Mouse (Mus musculus): ENCODE data around the gene Gm17651. TPM values are rescaled to one million over a fixed set of nuclear protein-coding genes. Genes with fewer than 3 reads are reported as not detected.

Gene Gm17651
- polyA plus RNA-seq, 1 experiment from 2014 or later = not detected

DNA sequence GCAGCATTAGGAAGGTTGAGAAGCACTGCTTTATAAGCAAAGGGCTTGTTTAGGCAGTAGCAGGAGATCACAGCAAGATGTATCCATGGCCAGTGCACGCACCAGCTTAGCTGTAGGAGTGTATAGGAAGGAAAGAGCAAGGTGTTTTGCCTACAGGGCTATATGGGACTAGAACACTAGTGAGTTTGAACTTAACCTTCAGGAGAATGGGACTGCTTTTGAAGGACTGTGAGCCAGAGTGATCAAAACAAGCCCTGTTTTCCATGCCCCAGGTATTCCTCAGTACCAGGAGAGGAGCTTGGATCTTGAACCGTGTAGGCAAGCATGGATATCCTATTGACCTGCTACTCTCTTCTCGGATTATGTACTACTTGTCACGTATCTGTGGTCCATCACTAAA, 33.1 kb downstream of the Gm17651 start:
- no peak for TF ChIP-seq CTCF (IDR thresholded peaks at IDR 0.05; ENCODE audit: low read depth)
- 88% methylated on average over 4 of the region's 4 CpGs for WGBS
- H3K9ac ChIP-seq (ENCODE audit: low read depth, low read length) = no peak overlapping the region
- H3K27ac ChIP-seq (ENCODE audit: low read depth, low read length) = no peak overlapping the region
- ATAC-seq = no peak
- no peak overlapping the region for H3K4me2 ChIP-seq (replicated peaks; ENCODE audit: low read depth)
- no peaks in the 10 kb centered on the region for H3K9me3 ChIP-seq (ENCODE audit: control insufficient read depth)
- H3K4me1 ChIP-seq (replicated peaks; ENCODE audit: control insufficient read depth, insufficient read depth, low read length) = no peaks in the 10 kb centered on the region
- no peak overlapping the region for H3K4me3 ChIP-seq (ENCODE audit: low read depth, low read length)
- peaks cover 38% of the 10 kb centered on the region for H3K36me3 ChIP-seq (ENCODE audit: control insufficient read depth, insufficient read depth)
- H3K27me3 ChIP-seq (replicated peaks; ENCODE audit: control insufficient read depth, insufficient read depth, low read length) = no peaks in the 10 kb centered on the region

DNA sequence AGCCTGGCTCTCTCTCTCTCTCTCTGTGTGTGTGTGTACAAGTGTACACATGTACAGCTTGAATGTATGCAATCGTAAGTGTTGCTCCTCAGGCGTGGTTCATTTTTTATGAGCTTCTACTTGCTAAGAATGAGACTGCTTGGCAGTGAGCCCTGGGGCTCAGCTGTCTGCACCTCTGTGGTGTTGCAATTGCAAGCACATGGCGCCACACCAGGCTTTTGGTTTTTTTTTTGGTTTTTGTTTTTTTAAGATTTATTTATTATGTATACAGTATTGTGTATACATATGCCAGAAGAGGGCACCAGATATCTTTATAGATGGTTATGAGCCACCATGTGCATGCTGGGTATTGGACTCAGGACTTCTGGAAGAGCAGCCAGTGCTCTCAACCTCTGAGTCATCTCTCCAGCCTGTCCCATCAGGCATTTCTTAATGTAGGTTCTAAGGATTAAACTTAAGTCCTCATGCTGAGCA, 40.2 kb downstream of the Gm17651 start:
- no peaks in the 10 kb centered on the region for H3K27me3 ChIP-seq (replicated peaks; ENCODE audit: control insufficient read depth, insufficient read depth, low read length)
- WGBS = 20% methylated on average over 3 of the region's 3 CpGs
- peak; percentile 67 for ATAC-seq
- H3K9ac ChIP-seq (ENCODE audit: low read depth, low read length) = no peak overlapping the region
- H3K27ac ChIP-seq (ENCODE audit: low read depth, low read length) = peak overlapping the region; percentile 58; the same call in 1 of the 2 replicates
- H3K36me3 ChIP-seq (ENCODE audit: control insufficient read depth, insufficient read depth) = peaks cover 13% of the 10 kb centered on the region
- no peak overlapping the region for H3K4me3 ChIP-seq (ENCODE audit: low read depth, low read length)
- H3K4me1 ChIP-seq (replicated peaks; ENCODE audit: control insufficient read depth, insufficient read depth, low read length) = no peaks in the 10 kb centered on the region
- H3K4me2 ChIP-seq (replicated peaks; ENCODE audit: low read depth) = no peak overlapping the region
- H3K9me3 ChIP-seq (ENCODE audit: control insufficient read depth) = no peaks in the 10 kb centered on the region
- TF ChIP-seq CTCF (IDR thresholded peaks at IDR 0.05; ENCODE audit: low read depth) = peak; percentile 50; the same call in 1 of the 2 replicates

DNA sequence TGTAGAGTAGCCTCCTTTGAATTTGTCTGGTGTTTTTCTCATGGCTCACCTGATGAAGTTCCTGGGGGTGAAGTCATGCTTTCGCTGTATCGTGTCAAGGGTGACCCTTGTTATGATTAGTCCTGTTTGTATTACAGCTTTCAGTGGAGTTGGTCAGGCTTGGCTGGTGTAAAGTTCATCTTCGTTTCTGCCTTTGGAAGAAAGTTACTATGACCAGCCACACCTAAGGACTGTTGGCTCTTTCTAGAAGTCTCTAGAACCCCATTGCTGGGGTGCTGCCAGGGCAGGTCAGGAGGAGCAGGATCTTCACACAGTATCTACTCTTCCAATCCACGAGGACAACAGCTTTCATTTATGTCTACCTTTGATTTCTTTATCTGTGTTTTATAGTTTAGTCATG, 41.0 kb downstream of the Gm17651 start:
- no peaks in the 10 kb centered on the region for H3K27me3 ChIP-seq (replicated peaks; ENCODE audit: control insufficient read depth, insufficient read depth, low read length)
- no peak overlapping the region for H3K4me3 ChIP-seq (ENCODE audit: low read depth, low read length)
- WGBS = 39% methylated on average over 4 of the region's 4 CpGs
- ATAC-seq = peak; percentile 61
- no peak overlapping the region for H3K9ac ChIP-seq (ENCODE audit: low read depth, low read length)
- H3K4me1 ChIP-seq (replicated peaks; ENCODE audit: control insufficient read depth, insufficient read depth, low read length) = 0 out of 2 replicates have a peak, but pooled peaks cover 2% of the 10 kb centered on the region
- no peak for TF ChIP-seq CTCF (IDR thresholded peaks at IDR 0.05; ENCODE audit: low read depth)
- H3K27ac ChIP-seq (ENCODE audit: low read depth, low read length) = peak overlapping the region; percentile 58; the same call in 1 of the 2 replicates
- H3K9me3 ChIP-seq (ENCODE audit: control insufficient read depth) = no peaks in the 10 kb centered on the region
- no peak overlapping the region for H3K4me2 ChIP-seq (replicated peaks; ENCODE audit: low read depth)
- H3K36me3 ChIP-seq (ENCODE audit: control insufficient read depth, insufficient read depth) = peaks cover 8% of the 10 kb centered on the region; the same call in 1 of the 2 replicates

DNA sequence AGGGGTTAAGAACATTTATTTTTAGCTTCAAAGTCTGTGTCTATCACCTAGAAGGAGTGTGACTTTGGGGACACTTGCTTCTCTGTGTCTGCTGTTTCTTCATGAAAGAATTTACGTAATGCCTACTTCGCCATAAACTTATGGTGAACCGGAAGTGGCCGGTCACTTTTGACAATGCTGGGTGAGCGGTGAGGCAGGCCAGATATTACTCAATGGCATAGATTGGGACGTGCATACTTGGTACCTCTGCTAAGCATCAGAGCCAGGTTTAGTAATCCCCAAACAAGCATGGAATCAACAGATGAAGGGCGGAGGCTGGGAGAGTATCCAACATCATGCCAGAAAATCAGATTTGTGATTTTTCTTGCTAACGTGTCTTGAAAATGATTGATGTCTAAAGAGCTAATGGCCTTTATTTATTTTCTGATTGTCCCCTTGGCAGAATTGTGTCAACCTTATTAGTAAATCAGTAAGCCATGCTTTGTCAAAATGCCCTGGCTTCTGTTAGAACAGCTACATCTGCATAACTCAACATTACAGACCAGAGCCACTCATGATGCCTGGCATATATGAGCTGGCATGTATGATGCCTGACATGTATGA, 43.1 kb downstream of the Gm17651 start:
- ATAC-seq = no peak
- TF ChIP-seq CTCF (IDR thresholded peaks at IDR 0.05; ENCODE audit: low read depth) = no peak
- H3K9ac ChIP-seq (ENCODE audit: low read depth, low read length) = no peak overlapping the region
- H3K4me3 ChIP-seq (ENCODE audit: low read depth, low read length) = no peak overlapping the region
- H3K27ac ChIP-seq (ENCODE audit: low read depth, low read length) = peak overlapping the region; percentile 46; the same call in 1 of the 2 replicates
- H3K4me2 ChIP-seq (replicated peaks; ENCODE audit: low read depth) = no peak overlapping the region
- peaks cover 10% of the 10 kb centered on the region for H3K4me1 ChIP-seq (replicated peaks; ENCODE audit: control insufficient read depth, insufficient read depth, low read length)
- 86% methylated on average over 8 of the region's 8 CpGs for WGBS
- no peaks in the 10 kb centered on the region for H3K9me3 ChIP-seq (ENCODE audit: control insufficient read depth)
- no peaks in the 10 kb centered on the region for H3K27me3 ChIP-seq (replicated peaks; ENCODE audit: control insufficient read depth, insufficient read depth, low read length)
- H3K36me3 ChIP-seq (ENCODE audit: control insufficient read depth, insufficient read depth) = no peaks in the 10 kb centered on the region

DNA sequence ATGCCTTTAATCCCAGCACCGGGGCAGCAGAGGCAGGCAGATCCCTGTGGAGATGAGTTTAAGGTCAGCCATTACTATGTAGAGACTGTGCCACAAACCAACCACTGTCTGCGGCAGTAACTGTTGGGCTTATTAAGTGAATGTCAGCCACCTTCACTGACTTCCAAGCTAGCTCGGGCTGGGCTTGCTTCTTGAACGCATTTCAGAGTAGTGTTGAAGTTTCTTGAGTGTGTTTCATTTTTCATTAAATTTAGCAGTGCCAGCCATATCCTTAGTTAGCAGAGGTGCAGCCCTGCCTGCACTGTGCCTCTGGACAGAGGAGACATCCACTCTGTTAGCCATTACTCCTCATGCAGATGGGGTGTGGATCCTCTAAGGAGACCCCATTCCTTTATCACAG, 43.7 kb downstream of the Gm17651 start:
- no peak for TF ChIP-seq CTCF (IDR thresholded peaks at IDR 0.05; ENCODE audit: low read depth)
- peaks cover 10% of the 10 kb centered on the region for H3K4me1 ChIP-seq (replicated peaks; ENCODE audit: control insufficient read depth, insufficient read depth, low read length)
- no peaks in the 10 kb centered on the region for H3K27me3 ChIP-seq (replicated peaks; ENCODE audit: control insufficient read depth, insufficient read depth, low read length)
- H3K9me3 ChIP-seq (ENCODE audit: control insufficient read depth) = no peaks in the 10 kb centered on the region
- H3K36me3 ChIP-seq (ENCODE audit: control insufficient read depth, insufficient read depth) = no peaks in the 10 kb centered on the region
- H3K4me2 ChIP-seq (replicated peaks; ENCODE audit: low read depth) = peak overlapping the region; percentile 32; the same call in 1 of the 2 replicates
- no peak for ATAC-seq
- 0 out of 2 replicates have a peak overlapping the region, but pooled peaks have one; percentile 17 for H3K9ac ChIP-seq (ENCODE audit: low read depth, low read length)
- H3K27ac ChIP-seq (ENCODE audit: low read depth, low read length) = peak overlapping the region; percentile 46
- 89% methylated on average over 4 of the region's 4 CpGs for WGBS
- H3K4me3 ChIP-seq (ENCODE audit: low read depth, low read length) = no peak overlapping the region

DNA sequence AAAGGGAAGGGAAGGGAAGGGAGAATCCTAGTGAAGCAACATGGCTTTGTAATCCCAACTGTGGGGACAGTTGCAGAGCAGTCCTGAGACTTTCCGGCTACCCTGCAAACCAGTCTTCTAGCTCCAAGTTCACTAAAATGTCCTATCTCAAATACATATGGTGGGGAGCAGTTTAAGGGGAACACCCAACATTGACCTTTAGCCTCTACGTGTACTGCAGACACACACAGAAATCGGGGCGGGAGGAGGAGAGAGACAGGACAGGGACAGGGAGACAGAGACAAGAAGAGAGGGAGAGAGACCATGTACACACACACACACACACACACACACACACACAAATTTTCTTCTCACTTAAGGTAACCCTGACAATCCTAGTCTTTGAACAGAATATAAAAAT, 44.6 kb downstream of the Gm17651 start:
- peaks cover 10% of the 10 kb centered on the region for H3K4me1 ChIP-seq (replicated peaks; ENCODE audit: control insufficient read depth, insufficient read depth, low read length)
- TF ChIP-seq CTCF (IDR thresholded peaks at IDR 0.05; ENCODE audit: low read depth) = no peak
- H3K4me2 ChIP-seq (replicated peaks; ENCODE audit: low read depth) = peak overlapping the region; percentile 72
- peak overlapping the region; percentile 54; the same call in 1 of the 2 replicates for H3K27ac ChIP-seq (ENCODE audit: low read depth, low read length)
- H3K9me3 ChIP-seq (ENCODE audit: control insufficient read depth) = no peaks in the 10 kb centered on the region
- peak overlapping the region; percentile 47; the same call in 1 of the 2 replicates for H3K4me3 ChIP-seq (ENCODE audit: low read depth, low read length)
- no peaks in the 10 kb centered on the region for H3K36me3 ChIP-seq (ENCODE audit: control insufficient read depth, insufficient read depth)
- H3K9ac ChIP-seq (ENCODE audit: low read depth, low read length) = no peak overlapping the region
- WGBS = 26% methylated on average over 4 of the region's 4 CpGs
- no peak for ATAC-seq
- H3K27me3 ChIP-seq (replicated peaks; ENCODE audit: control insufficient read depth, insufficient read depth, low read length) = no peaks in the 10 kb centered on the region
